Mouse (Mus musculus): ENCODE data around the gene Rheb. TPM values are rescaled to one million over a fixed set of nuclear protein-coding genes. Genes with fewer than 3 reads are reported as not detected.
"Not testable (repeated sequence)": the region's sequence is repeated elsewhere in the genome, so short reads cannot be mapped to it uniquely, and the experiment has no call there.

Rheb gene
- total RNA-seq, 2 experiments from 2014 or later, result 111 to 117 TPM

DNA sequence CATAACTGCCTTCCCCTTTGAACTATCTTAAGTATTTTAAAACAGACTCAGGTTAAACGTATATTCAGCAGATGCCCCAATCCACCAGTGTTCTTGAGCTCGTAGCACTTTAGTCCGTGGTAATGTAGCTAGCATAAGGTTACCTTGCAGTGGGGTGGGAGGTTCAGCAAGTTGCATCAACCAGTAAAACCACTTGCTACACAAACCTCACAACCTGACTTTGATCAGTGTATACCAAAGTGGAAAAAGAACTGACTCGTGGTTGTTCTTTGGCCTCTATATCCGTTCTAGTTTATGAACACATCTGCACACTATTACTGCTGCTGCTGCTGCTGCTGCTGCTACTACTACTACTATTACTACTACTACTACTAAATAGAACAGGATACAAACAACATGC is 1.4 kb upstream of the Rheb start:
- DNase-seq (ENCODE audit: low spot score in 2 of 2), result no peak

- no peak for DNase-seq (ENCODE audit: low spot score in 2 of 2)
Measured at GRCm38 (mm10) chr5:24843103-24843475, 665 bp upstream of the Rheb start.

DNA sequence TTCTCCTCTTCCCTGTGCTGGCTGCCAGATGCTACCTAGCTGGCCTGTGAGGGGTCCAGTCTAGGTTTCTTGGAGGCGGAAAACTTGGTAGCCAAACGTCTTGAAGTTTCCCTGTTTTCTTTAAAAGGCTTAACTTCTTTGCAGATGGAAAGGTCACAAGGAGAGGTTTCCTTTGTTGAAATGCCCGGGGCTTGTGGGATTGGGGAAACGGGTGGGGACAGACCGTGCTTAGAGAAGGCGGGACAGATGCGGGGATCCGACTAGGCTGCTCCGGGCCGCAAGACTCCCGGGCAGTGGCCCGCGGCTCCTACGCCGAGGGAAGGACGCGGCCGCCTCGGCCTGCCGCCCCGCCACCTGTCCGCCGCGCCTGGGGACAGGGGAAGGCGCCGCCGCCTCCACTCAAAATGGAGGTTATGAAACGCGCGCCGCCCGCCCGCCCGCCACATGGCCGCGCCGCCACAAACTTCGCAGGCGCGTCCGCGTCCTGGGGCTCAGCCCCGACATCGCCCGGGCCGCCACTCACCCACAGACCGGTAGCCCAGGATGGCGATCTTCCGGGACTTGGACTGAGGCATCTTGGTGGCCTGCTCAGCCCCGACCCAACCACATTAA is 656 bp downstream of the Rheb start:
- DNase-seq (ENCODE audit: low spot score in 2 of 2), result peak in 1 of 2 experiments; percentile 40

GRCm38 (mm10) chr5:24840975-24841431 is 1.4 kb downstream of the Rheb start:
- no peak for DNase-seq (ENCODE audit: low spot score in 2 of 2)

DNA sequence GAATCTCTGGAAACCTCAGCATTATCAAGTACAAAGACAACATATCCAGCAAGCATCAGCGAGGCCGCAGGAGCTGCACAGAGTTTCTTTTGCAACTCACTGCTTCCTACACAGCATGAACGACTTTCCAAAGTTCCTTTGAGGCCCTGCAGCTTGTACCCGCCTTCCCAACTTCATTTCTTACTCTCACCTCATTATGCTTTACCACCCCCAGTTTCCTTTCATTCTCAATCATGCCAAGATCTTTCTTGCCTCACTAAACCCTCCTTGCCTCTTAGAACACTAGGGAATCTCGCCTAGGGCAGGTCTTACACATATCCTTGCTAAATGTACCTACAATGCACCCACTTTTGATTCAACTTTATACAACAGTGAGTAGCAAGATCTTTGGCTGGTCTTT is 7.9 kb downstream of the Rheb start:
- no peak for DNase-seq (ENCODE audit: low spot score in 2 of 2)

DNA sequence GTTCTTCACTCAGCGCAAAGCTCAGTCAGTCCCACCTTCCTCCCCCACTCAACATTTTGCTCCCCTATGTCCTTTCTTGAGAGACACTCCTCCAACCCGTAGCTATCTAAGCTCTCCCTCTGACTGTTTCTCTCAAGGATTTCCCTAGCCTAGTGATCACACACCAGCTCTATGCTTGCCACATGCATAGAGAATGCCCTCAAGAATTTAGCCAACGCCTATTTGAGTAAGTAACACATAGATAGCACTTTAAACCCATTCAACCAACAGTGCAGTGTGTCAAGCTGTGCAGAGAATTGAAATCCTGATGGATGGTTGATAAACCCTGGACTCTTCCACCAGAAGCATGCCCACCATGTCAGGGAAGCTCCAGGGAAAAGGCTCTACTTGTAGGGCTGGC is 10.5 kb downstream of the Rheb start:
- no peak for DNase-seq (ENCODE audit: low spot score in 2 of 2)

- DNase-seq (ENCODE audit: low spot score in 2 of 2), result no peak
Measured at GRCm38 (mm10) chr5:24828446-24828845, 14.0 kb downstream of the Rheb start.

- no peak for DNase-seq (ENCODE audit: low spot score in 2 of 2)
Measured at GRCm38 (mm10) chr5:24827173-24827572, 15.3 kb downstream of the Rheb start.

DNA sequence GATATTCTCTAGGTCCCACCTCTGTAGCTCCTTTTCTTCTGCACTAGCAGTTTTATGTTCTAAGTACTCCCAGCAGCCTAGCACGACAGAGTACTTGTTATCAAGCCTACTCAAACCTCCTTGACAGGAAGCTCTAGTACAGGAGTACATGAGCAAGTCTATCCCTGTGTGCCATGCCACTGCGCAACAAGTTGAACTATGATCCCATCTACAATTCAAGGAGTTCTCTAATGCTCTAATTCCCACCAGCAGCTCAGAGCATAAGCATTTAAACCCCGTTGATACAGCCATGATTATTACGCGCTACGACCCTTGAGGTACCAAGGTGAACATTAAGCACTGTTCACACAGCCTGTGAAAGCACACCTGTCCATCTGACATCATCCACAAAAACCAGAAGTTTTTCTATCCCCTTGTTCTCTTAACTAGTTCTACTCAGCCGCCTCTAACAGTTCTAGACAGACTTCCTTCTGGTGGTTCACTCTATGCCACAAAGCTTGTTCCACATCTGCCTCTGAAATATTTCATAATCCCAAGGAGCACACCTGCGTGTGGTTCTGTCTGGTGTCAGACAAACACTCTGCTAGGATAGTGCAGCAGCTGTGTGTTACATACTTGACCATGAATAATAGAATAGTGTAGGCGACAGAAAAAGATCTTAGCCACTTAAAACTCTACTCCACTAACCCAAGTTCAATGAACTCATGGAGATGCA is 16.2 kb downstream of the Rheb start:
- DNase-seq (ENCODE audit: low spot score in 2 of 2), result no peak

DNA sequence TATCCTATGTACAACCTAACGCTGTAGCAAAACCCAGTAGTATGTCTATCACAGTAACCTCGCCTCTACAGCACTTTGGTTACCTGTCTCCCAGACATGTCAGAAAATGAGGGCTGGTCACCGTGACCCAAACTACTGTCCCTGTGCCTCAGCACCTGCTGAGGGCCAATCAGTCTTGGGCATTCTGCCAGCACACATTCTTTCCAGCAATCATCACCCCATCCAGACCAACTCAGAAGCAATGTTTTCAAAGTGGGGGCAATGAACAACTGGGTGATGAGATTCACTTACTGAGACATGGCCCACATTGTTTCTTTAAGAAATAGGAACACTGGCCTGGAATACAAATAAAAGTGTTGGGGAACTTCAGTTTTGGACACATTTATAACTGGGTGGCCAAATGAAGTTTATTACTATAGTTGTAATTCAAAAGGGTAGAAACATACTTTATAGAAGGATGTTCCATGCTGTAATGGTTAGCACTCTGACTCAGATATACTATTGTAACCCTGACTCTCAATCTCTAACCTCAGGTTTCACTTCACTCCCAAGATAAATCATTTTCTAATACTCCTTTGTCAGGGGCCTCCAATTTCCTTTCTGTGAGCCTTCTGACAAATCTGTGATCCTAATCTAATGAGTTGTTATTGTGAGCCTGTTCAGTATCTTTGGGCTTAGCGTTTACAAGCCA is 16.9 kb downstream of the Rheb start:
- no peak for DNase-seq (ENCODE audit: low spot score in 2 of 2)

GRCm38 (mm10) chr5:24823864-24824405 is 18.5 kb downstream of the Rheb start:
- no peak for DNase-seq (ENCODE audit: low spot score in 2 of 2)

DNA sequence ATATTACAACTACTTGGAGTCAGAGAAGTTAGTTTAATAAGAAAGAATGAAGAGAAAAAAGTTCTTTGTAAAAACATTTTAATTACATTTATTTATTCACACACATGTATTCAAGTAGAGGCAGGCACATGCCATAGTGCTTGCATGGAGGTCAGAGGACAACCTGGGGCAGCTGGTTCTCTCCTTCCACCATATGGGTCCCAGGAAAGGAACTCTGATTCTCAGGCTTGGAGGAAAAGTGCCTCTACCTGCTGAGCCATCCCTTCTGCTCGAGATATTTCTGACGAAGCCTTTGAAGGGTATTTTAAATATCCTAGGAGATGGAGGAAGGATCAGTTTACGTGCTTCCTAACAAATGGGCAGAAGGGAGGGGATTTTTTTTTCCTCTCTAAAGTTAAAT is 19.6 kb downstream of the Rheb start:
- no peak for DNase-seq (ENCODE audit: low spot score in 2 of 2)

DNA sequence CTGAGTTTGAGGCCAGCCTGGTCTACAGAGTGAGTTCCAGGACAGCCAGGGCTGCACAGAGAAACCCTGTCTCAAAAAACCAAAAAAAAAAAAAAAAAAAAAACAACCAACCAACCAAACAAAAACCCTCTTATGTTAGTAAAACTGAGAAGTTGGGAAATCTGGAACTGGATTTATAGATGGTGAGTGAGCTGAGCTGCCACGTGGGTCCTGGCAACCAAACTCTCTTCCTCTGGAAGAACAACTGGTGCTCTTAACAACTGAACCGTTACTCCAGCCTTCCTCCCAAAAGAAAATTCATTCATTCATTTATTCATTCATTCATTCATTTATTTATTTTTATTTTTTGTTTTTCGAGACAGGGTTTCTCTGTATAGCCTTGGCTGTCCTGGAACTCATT is 20.2 kb downstream of the Rheb start:
- not testable (repeated sequence) for DNase-seq (ENCODE audit: low spot score in 2 of 2)

- DNase-seq (ENCODE audit: low spot score in 2 of 2), result no peak
Measured at GRCm38 (mm10) chr5:24821403-24821841, 21.0 kb downstream of the Rheb start.

- DNase-seq (ENCODE audit: low spot score in 2 of 2), result no peak
Measured at GRCm38 (mm10) chr5:24820627-24821026, 21.8 kb downstream of the Rheb start.

GRCm38 (mm10) chr5:24817191-24817590 is 25.2 kb downstream of the Rheb start:
- DNase-seq (ENCODE audit: low spot score in 2 of 2), result no peak

- no peak for DNase-seq (ENCODE audit: low spot score in 2 of 2)
Measured at GRCm38 (mm10) chr5:24813946-24814345, 28.5 kb downstream of the Rheb start.

GRCm38 (mm10) chr5:24813005-24813404 is 29.4 kb downstream of the Rheb start:
- no peak for DNase-seq (ENCODE audit: low spot score in 2 of 2)

GRCm38 (mm10) chr5:24805222-24805621 is 37.2 kb downstream of the Rheb start:
- DNase-seq (ENCODE audit: low spot score in 2 of 2), result no peak

DNA sequence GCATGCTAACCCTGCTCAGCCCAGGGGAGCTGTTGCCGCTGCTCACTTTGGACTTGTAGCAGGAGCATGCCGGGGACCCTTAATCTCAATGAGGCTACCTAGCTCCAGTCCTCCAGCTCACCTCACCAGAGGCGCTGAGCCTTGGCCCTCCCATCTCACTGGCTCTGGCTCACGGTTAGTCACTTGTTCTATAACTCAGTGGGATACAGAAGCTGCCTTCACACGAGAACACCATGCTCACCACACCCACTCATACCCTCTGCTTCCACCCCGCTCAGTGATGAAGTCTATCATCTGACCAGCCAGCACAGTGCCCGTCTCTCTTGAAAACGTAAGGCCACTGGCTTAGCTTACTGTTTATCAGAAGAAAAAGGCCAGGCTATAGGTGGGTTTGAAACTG is 37.8 kb downstream of the Rheb start:
- no peak for DNase-seq (ENCODE audit: low spot score in 2 of 2)

- DNase-seq (ENCODE audit: low spot score in 2 of 2), result no peak
Measured at GRCm38 (mm10) chr5:24801841-24802624, 40.4 kb downstream of the Rheb start.

All from layer of hippocampus, postnatal 14 days (tissue).